28 mouse cellular contexts compared by ENCODE assay signal in genomic region chr17:13855396-13855795, GRCm38 (mm10).
DNase-seq lines count a peak whose midpoint lies in the region; ATAC-seq and TF ChIP-seq lines count a peak whose summit lies in the region.
"Had no signal": no experiment of that assay in that cellular context is flagged by ENCODE, and none has a peak within 500 bp of the region (broad histone marks: within the 10 kb centered on the region; RNA-seq: fewer than 3 reads in every experiment).

No protein-coding gene starts in this region.

- peaks cover 86% of the 10 kb centered on the region for H3K36me3 ChIP-seq in hindbrain, embryonic 14.5 days (replicated peaks; ENCODE audit: control insufficient read depth, insufficient read depth)
- peaks cover 81% of the 10 kb centered on the region for H3K36me3 ChIP-seq in hindbrain, embryonic 10.5 days
- H3K36me3 ChIP-seq in lung, postnatal 0 days (ENCODE audit: insufficient read depth, low read length) = peaks cover 14% of the 10 kb centered on the region; the same call in 1 of the 2 replicates
- H3K36me3 ChIP-seq in kidney, embryonic 15.5 days = peaks cover 74% of the 10 kb centered on the region

- H3K4me1 ChIP-seq in hindbrain, embryonic 14.5 days (replicated peaks; ENCODE audit: control insufficient read depth, insufficient read depth, low read length) = no peaks in the 10 kb centered on the region
- H3K4me1 ChIP-seq in hindbrain, embryonic 10.5 days (replicated peaks) = no peaks in the 10 kb centered on the region
- no peaks in the 10 kb centered on the region for H3K4me1 ChIP-seq in lung, postnatal 0 days (ENCODE audit: insufficient read depth, low read depth, low read length)
- H3K4me1 ChIP-seq in kidney, embryonic 15.5 days = no peaks in the 10 kb centered on the region
- H3K4me1 ChIP-seq: embryonic facial prominence, embryonic 12.5 days; heart, embryonic 12.5 days; liver, embryonic 12.5 days; megakaryocyte, embryonic 14.5 days had no signal

- no peaks in the 10 kb centered on the region for H3K9me3 ChIP-seq in hindbrain, embryonic 14.5 days (ENCODE audit: control insufficient read depth, low read length)
- no peaks in the 10 kb centered on the region for H3K9me3 ChIP-seq in hindbrain, embryonic 10.5 days
- H3K9me3 ChIP-seq in lung, postnatal 0 days (ENCODE audit: low read length) = no peaks in the 10 kb centered on the region
- H3K9me3 ChIP-seq in kidney, embryonic 15.5 days (replicated peaks) = no peaks in the 10 kb centered on the region
- H3K9me3 ChIP-seq: embryonic facial prominence, embryonic 12.5 days; forebrain, embryonic 13.5 days; heart, embryonic 12.5 days; limb, embryonic 12.5 days; liver, embryonic 12.5 days; megakaryocyte, embryonic 14.5 days; midbrain, embryonic 12.5 days had no signal

- H3K4me3 ChIP-seq in hindbrain, embryonic 14.5 days (replicated peaks; ENCODE audit: low read length) = no peak overlapping the region
- H3K4me3 ChIP-seq in hindbrain, embryonic 10.5 days = no peak overlapping the region
- no peak overlapping the region for H3K4me3 ChIP-seq in lung, postnatal 0 days (ENCODE audit: low read depth, low read length)
- no peak overlapping the region for H3K4me3 ChIP-seq in kidney, embryonic 15.5 days (replicated peaks)
- H3K4me3 ChIP-seq: embryonic facial prominence, embryonic 12.5 days; forebrain, embryonic 13.5 days; heart, adult 2 months; heart, embryonic 12.5 days; limb, embryonic 12.5 days; liver, embryonic 12.5 days; megakaryocyte, embryonic 14.5 days; midbrain, embryonic 12.5 days had no signal

- no peak for TF ChIP-seq EP300 in lung, postnatal 0 days (IDR thresholded peaks at IDR 0.05)

- 85% methylated on average over 1 of the region's 1 CpGs for WGBS in hindbrain, embryonic 14.5 days
- WGBS in hindbrain, embryonic 10.5 days = 84% methylated on average over 1 of the region's 1 CpGs
- 68% methylated on average over 1 of the region's 1 CpGs for WGBS in lung, postnatal 0 days
- 79% methylated on average over 1 of the region's 1 CpGs for WGBS in kidney, embryonic 15.5 days

- no peaks in the 10 kb centered on the region for H3K27me3 ChIP-seq in hindbrain, embryonic 14.5 days (ENCODE audit: control insufficient read depth, insufficient read depth, low read length)
- no peaks in the 10 kb centered on the region for H3K27me3 ChIP-seq in hindbrain, embryonic 10.5 days (ENCODE audit: insufficient read depth, poor library complexity, severe bottlenecking)
- H3K27me3 ChIP-seq in lung, postnatal 0 days (replicated peaks; ENCODE audit: insufficient read depth, low read length) = no peaks in the 10 kb centered on the region
- no peaks in the 10 kb centered on the region for H3K27me3 ChIP-seq in kidney, embryonic 15.5 days
- H3K27me3 ChIP-seq: embryonic facial prominence, embryonic 12.5 days; forebrain, embryonic 13.5 days; heart, embryonic 12.5 days; limb, embryonic 12.5 days; liver, embryonic 12.5 days; megakaryocyte, embryonic 14.5 days; midbrain, embryonic 12.5 days had no signal

- H3K4me2 ChIP-seq in hindbrain, embryonic 14.5 days (replicated peaks) = no peak overlapping the region
- H3K4me2 ChIP-seq in lung, postnatal 0 days (replicated peaks; ENCODE audit: low read depth, low read length) = no peak overlapping the region
- H3K4me2 ChIP-seq in kidney, embryonic 15.5 days = no peak overlapping the region
- H3K4me2 ChIP-seq: embryonic facial prominence, embryonic 12.5 days; forebrain, embryonic 13.5 days; heart, embryonic 12.5 days; limb, embryonic 12.5 days; liver, embryonic 12.5 days; midbrain, embryonic 12.5 days had no signal

- H3K27ac ChIP-seq in hindbrain, embryonic 14.5 days = 0 out of 2 replicates have a peak overlapping the region, but pooled peaks have one; percentile 9
- H3K27ac ChIP-seq in hindbrain, embryonic 10.5 days = no peak overlapping the region
- no peak overlapping the region for H3K27ac ChIP-seq in lung, postnatal 0 days (ENCODE audit: low read length)
- no peak overlapping the region for H3K27ac ChIP-seq in kidney, embryonic 15.5 days
- H3K27ac ChIP-seq: embryonic facial prominence, embryonic 12.5 days; forebrain, embryonic 13.5 days; heart, adult 2 months; kidney, postnatal 0 days; liver, embryonic 12.5 days; midbrain, embryonic 12.5 days had no signal

- no peak for TF ChIP-seq CTCF in lung, postnatal 0 days (IDR thresholded peaks at IDR 0.05)

- ATAC-seq in hindbrain, embryonic 14.5 days (ENCODE audit: low FRiP score) = no peak
- ATAC-seq in lung, postnatal 0 days = no peak
- ATAC-seq in kidney, embryonic 15.5 days (replicated peaks; ENCODE audit: low FRiP score) = no peak
- no peak for ATAC-seq in activated CD4-positive, CD25-positive, alpha-beta regulatory T cell, adult 4 months
- ATAC-seq: forebrain, embryonic 13.5 days; hindbrain, embryonic 16.5 days; liver, embryonic 12.5 days; liver, postnatal 0 days had no signal

- H3K9ac ChIP-seq in hindbrain, embryonic 14.5 days = no peak overlapping the region
- no peak overlapping the region for H3K9ac ChIP-seq in lung, postnatal 0 days (replicated peaks; ENCODE audit: low read depth)
- no peak overlapping the region for H3K9ac ChIP-seq in kidney, embryonic 15.5 days
- H3K9ac ChIP-seq: embryonic facial prominence, embryonic 12.5 days; forebrain, embryonic 13.5 days; heart, embryonic 12.5 days; limb, embryonic 12.5 days; liver, embryonic 12.5 days; liver, postnatal 0 days; midbrain, embryonic 12.5 days had no signal

- no peak for DNase-seq in hindbrain, embryonic 14.5 days (ENCODE audit: low spot score)
- no peak for DNase-seq in hindbrain, embryonic 10.5 days (ENCODE audit: low spot score)
- DNase-seq in lung, postnatal 36 days = peak; percentile 23
- no peak for DNase-seq in lung, postnatal 0 days (ENCODE audit: low spot score)
- DNase-seq in gonadal fat pad, adult 2 months (ENCODE audit: low read depth) = peak; percentile 100
- DNase-seq: adrenal gland, postnatal 14 days; cerebellum, adult 11 months; cerebellum, adult 9-10 months; cerebellum, postnatal 36 days; gastrocnemius, postnatal 14 days; heart, adult 2 months; kidney, adult 2 months; kidney, postnatal 4 days; liver, postnatal 0 days; lung, postnatal 14 days; retina, postnatal 1 day; right cerebral cortex, postnatal 14 days had no signal

Comparison
In these comparisons a context has a peak if more than half of its experiments do, and no peak if none do; other contexts are left out.
1. DNase-seq: peak in lung, postnatal 36 days (single experiment) and gonadal fat pad, adult 2 months (single experiment); none in hindbrain, embryonic 14.5 days (single experiment), hindbrain, embryonic 10.5 days (single experiment) and lung, postnatal 0 days (single experiment).